Mouse (Mus musculus) T-helper 1 cell (primary cell): ENCODE results near the gene Atp7b.

Source experiments
- in situ Hi-C: fragments of 300-600 bp; cut with MboI, MseI; formaldehyde crosslinking; loops from one replicate; pipeline ENCODE4 v1.15.1; 2025; ENCODE audit warnings: high pct_unique_total_duplicates

Atp7b gene

GRCm38 (mm10) chr8:22028973-22029372 lies 31.1 kb downstream of the Atp7b start:
- in situ Hi-C loops: no loop called here

DNA sequence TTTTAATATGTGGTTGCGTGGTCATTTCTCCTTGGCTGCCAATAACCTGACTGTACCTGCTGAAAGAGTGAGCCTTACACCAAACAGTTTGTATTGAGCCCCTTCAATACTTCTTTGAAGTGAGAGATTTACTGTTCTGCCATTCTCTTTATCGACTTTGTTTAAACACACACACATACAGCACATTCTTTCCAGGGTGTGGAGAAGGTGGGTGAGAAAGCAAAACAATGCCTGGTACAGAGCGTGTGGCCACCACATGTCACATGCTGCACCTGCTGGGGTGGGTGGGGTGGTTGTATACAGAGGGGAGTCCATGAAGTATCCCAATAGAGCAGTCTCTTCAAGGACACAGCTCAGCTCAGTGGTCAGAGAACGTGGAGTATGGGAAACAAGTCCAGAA lies 34.9 kb downstream of the Atp7b start:
- in situ Hi-C loops: no loop called here

DNA sequence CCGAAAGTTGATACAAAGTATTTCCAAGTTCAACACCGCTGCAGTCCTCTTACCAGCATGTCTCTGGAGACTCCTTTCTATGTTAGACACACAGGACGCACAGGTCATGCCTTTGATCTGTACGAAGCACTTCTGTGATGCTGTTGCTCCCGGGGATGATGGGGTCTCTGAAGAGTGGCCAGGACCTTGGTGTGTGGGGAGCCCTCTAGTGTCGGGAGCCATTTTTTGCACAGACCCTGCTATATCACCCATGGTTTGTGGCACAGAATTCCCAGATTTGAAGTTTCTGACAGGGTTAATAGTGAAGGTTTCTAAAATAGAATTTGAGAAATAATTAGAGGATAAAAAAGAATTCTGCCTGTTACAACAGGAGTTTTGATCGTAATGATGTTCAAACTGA lies 37.9 kb downstream of the Atp7b start:
- in situ Hi-C loops: no loop called here

GRCm38 (mm10) chr8:22019498-22019897 lies 40.6 kb downstream of the Atp7b start:
- in situ Hi-C loops: no loop called here

DNA sequence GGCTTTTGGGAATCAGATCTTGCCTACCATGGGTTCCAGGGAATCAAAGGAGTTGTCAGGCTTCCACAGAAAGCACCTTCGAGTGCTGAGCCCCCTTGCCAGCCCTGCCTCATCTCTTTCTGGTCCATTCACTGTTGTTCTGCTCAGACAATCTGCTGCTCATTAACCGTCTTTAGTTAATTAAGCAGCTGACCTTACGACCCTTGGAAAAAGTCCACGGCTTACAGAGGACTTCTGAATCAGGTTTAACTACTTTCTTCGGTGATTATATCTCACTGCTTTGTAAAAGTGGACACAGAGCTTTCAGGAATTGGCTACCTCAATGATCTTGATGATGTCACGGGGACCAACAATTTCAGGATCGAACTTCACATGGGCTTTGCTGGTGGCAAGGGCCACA lies 42.4 kb downstream of the Atp7b start:
- in situ Hi-C loops: no loop called here

- in situ Hi-C loops: no loop called here
These were observed 46.9 kb downstream of the Atp7b start for GRCm38 (mm10) chr8:22013034-22013707.

DNA sequence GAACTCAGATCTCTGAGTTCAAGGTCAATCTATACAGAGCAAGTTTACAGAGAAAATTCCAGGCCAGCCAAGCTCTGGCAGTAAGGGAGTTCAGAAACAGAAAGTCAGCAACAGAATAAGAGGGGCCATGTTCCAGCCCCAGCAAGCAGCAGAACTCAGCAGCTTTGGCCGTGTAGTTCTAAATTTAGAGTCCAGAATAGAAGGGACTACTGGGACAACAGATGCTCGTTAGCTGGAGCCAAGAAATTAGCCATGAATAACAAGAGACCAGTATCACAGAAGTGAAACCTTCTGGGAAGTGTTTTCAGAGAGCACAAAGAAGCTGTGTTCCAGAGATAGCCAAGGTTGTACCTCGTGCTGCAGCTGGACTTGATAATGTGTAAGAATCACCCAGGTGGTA lies 50.7 kb downstream of the Atp7b start:
- in situ Hi-C loops: no loop called here

DNA sequence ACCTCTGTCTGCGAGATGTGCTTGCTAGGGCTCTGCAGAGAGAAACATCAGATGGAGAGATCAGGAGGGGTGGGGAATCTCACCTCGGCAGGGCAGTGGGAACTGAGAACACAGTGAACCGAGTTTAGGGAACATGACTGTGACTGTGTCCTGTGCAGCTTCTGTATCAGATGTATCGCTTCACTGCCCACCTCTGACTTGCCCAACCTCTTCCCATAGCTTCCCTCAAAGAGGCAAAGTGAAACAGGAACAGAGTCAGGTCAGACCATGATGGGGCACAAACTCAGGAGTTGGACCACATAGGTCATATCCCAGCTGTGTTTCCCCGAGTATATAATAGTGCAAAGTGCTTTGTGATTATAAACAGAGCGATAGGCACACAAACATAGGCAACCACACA lies 53.7 kb downstream of the Atp7b start:
- in situ Hi-C loops: no loop called here

DNA sequence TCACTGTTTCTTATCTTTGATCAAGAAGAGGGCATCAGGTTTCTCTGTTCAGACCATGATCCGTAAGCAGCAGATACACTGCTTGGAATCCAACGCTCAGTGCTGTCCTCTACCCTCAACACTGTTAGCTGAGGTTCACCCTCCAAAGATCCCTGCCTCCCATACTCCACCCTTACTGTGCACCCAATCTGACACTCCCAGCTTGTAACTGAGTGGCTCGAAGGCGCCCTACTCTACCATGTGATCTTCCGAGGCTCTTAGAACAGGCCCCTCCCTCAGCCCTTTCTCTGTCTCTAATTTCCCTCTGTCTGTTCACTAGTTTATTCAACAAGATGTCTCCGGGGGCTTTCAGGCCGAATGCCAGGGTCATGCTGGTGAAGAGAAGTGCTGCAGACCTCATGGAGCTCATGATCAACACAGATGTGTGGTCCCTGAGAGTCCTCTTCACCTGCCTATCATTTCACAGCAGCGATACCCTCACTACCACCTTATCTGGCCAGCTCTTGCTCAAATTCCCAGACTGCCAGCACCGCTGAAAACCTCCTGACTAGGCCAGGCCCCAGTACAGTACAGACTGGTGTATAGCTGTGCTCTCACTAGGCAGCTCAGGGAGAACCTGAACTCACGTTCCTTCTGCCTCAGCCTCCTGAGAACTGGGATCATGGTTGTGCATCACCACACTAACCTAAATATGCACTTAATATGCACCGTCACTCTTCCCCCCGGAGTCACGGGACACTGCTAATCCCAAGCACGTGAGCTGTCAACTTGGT lies 55.2 kb downstream of the Atp7b start:
- in situ Hi-C loops: no loop called here

- in situ Hi-C loops: no loop called here
These were observed 64.9 kb downstream of the Atp7b start for GRCm38 (mm10) chr8:21995181-21995580.

- in situ Hi-C loops: no loop called here
These were observed 67.9 kb downstream of the Atp7b start for GRCm38 (mm10) chr8:21992184-21992583.

- in situ Hi-C loops: no loop called here
These were observed 78.3 kb downstream of the Atp7b start for GRCm38 (mm10) chr8:21981664-21982337.

DNA sequence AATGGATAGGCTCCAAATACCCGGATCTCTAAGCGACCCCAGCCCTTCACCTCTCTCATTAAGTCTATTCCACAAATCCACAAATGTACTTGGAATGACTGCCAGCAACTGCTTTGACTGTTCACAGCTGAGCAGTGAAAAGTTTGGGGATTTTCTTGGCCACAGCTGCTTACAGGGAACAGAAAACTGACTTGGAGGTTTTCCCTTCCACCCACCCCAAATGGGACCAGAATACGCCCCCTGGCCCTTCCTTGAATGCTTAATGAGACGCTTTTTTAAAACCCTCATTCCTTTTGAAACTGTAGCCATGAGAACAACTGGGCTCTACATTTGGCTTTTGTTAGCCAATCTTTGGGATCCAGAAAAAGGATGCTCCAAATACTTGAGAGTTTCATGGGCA lies 81.9 kb downstream of the Atp7b start:
- in situ Hi-C loops: no loop called here

- in situ Hi-C loops: no loop called here
These were observed 90.6 kb downstream of the Atp7b start, which contains the start of gene Ccdc70 for GRCm38 (mm10) chr8:21969475-21969874. Gene Ccdc70, plus strand, starts transcription at chr8:21969775.

- in situ Hi-C loops: no loop called here
These were observed 93.5 kb downstream of the Atp7b start for GRCm38 (mm10) chr8:21966646-21967045.

DNA sequence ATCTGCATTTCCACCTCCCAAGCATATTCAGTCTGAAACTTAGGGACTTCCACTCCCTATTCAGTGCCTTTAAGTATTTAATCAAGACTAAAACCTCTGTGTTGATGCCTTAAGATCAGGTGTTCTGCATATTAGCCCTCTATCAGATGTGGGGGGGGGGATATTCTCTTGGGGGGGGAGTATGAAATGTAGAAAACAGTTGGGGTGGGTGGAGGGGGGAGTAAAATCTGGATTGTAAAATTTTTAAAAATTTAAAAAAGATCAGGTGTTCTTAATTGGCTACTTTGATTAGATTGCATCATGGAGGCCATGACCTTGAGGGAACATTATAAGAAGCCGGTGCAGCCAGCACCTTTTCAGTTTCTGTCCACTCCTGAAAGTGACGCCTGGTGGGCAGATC lies 101.7 kb downstream of the Atp7b start, which contains the start of gene Fam90a1a:
Gene Fam90a1a, plus strand, starts transcription at position 301 of the 400 bp plus-strand sequence.
- in situ Hi-C loops: no loop called here

GRCm38 (mm10) chr8:21956336-21956735 lies 103.8 kb downstream of the Atp7b start:
- in situ Hi-C loops: no loop called here

- in situ Hi-C loops: no loop called here
These were observed 104.8 kb downstream of the Atp7b start for GRCm38 (mm10) chr8:21955321-21955720.

DNA sequence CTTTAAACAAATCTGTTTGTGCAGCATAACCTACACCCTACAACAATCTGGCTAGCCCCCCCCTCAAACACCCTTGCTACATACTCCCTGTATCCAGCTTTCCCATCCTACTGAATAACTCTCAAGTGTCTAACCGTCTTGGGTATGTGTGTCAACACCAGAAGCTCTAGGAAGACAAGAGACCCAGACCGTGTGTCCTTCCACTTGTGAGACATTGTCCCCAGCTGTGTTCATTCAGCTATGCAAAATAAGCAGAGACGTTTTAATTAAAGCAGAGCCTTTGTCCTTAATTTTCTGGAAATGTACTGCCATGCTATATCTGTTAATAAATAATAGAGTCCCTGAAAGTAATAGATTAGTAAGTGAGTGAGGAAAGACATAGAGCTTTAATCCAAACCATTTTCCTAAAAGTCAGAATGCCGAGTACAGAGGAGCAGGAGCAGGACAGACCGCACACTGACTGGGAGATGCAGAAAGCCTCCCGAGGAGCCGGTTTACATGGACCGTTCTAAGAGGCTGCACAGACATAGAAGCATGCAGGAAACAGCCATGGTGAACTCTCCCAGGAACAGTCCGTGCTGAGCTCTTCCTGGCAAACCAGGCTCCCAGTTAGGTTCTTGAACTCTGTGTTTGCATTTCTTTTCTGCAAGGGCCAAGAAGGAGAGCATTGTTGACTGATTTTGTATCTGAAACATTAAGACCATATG lies 112.6 kb downstream of the Atp7b start:
- in situ Hi-C loops: no loop called here

DNA sequence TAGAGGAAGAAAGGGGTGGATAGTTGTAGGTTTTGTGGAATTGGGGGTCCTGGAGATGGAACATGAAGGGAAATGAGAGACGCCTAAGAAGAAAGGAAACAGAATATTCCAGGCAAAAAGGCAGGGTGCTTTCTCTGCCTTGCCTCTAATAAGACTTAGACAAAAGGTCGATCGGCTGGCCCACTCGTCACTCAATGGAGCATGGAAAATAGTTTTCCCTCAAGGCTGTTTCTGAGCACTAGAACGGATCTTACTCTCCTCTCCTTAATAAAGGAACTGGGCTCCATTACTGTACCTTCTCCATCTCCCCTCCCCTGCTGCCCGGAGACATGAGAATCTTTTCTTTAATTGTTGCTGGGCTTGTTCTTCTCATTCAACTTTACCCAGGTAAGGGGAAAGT lies 113.6 kb downstream of the Atp7b start, which contains the start of gene Defb13:
Gene Defb13, plus strand, starts transcription at position 301 of the 400 bp plus-strand sequence.
- in situ Hi-C loops: no loop called here
